Mouse (Mus musculus): ENCODE measurements around the gene Farp1. TPM values are rescaled to one million over a fixed set of nuclear protein-coding genes. Genes with fewer than 3 reads are reported as not detected.
A peak's percentile ranks its signal among the peaks of the same experiment; 100 is the strongest.

The Farp1 gene
- polyA plus RNA-seq, 1 experiment from 2014 or later = 36.8 TPM

DNA sequence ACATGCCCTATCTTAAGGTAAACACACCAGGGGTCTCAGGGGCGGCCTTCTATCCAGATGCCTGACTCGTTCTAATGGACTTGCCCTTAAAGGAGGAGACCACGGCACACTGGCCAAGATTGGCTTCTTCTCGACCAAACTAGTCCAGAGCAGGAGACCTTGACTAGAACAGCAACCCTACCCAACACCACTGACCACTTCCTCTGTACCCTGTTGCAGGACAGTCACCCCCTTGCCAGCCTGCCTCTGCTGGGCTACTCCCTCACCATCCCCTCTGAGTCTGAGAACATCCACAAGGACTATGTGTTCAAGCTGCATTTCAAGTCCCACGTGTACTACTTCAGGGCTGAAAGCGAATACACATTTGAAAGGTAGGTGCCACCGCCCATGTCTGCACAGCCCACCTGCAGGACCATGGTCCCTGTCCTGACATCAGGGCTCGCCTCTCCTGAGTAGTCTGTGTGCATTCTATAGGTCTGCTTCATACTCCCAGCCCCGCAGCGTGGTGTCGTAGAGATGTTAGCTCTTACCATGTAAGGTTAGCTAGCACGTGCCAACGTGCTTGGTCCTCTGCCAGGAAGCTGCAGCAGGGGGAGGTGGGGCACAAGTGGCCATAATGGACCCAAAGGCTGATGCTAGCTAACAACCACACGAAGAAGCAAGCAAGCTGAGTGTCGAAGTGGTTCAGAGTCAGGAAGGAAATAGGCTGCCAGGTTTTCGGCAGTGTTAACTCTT is 245.8 kb downstream of the Farp1 start:
- ATAC-seq (ENCODE audit: insufficient read depth) = no peak
- peak; percentile 43 for DNase-seq
- H3K27ac ChIP-seq (ENCODE audit: low read depth) = no peak overlapping the region
- 73% methylated on average over 16 of the region's 16 CpGs for WGBS
- no peak overlapping the region for H3K4me3 ChIP-seq (ENCODE audit: low read depth, low read length)
- H3K4me2 ChIP-seq = no peak overlapping the region
- no peaks in the 10 kb centered on the region for H3K9me3 ChIP-seq (ENCODE audit: low read depth, low read length)
- H3K36me3 ChIP-seq (ENCODE audit: insufficient read depth) = peaks cover 93% of the 10 kb centered on the region
- H3K9ac ChIP-seq = no peak overlapping the region
- H3K27me3 ChIP-seq (ENCODE audit: insufficient read depth, low read length) = no peaks in the 10 kb centered on the region
- no peak for TF ChIP-seq CTCF (IDR thresholded peaks at IDR 0.05; ENCODE audit: low read depth)
- H3K4me1 ChIP-seq (ENCODE audit: insufficient read depth) = no peaks in the 10 kb centered on the region

DNA sequence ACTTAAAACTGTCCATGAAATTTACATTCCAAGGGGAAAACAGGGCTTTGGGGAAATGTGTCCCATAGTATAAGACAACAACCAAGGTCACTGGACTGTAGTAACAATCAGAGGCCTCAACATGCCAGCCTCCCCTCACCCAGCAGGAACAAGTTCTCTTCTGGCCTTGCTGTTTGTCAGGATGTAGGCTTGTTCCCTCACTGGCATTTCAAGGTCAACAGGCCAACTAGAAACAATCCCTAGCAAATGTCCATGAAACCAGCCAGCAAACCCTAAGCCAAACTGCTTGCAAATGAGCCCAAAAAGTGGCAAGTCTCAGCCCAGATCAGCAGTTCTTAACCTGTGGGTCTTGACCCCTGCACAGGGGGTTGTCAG is 246.3 kb downstream of the Farp1 start:
- Histone ChIP-seq H3K9me3 (ENCODE audit: low read depth, low read length) (no peaks in the 10 kb centered on the region), H3K4me3 (ENCODE audit: low read depth, low read length) (no peak overlapping the region), H3K27me3 (ENCODE audit: insufficient read depth, low read length) (no peaks in the 10 kb centered on the region), H3K4me2 (no peak overlapping the region), H3K27ac (ENCODE audit: low read depth) (no peak overlapping the region), H3K4me1 (ENCODE audit: insufficient read depth) (no peaks in the 10 kb centered on the region), H3K9ac (no peak overlapping the region), H3K36me3 (ENCODE audit: insufficient read depth) (peaks cover 93% of the 10 kb centered on the region)
- ATAC-seq (ENCODE audit: insufficient read depth) = no peak
- TF ChIP-seq CTCF (IDR thresholded peaks at IDR 0.05; ENCODE audit: low read depth) = no peak
- DNase-seq = no peak

DNA sequence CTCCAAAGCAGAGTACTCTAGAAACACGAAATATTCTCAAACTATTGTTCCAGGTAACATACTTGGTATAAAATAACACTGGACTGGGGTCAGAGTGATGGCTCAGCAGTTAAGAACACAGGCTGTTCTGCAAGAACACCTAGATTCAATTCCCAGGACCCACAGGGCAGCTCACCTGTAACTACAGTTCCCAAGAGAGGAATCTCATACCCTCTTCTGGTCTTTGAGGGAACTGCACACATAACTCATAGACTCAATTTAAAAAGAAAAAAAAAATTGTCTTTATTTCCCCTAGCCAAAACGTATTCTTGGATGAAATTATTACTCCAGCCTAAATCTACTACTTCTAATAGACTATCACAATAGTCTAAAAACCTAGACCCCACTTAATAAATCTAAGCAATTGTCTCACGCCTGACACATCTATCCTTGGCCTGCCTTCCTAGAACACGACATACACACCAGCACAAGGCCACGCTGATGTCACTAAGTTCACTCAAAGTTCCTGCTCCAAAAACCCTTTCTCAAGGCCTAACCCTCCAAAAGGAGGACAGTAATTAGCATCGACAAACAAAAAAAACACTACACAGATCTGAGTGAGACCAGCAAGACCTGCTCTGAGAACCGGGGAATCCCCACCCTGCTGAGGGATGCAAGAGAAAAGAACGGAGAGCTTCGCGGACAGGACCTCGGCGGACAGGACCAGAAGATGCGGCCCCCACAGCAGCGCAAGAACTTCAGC is 250.6 kb downstream of the Farp1 start:
- DNase-seq (peak; percentile 46), ATAC-seq (ENCODE audit: insufficient read depth) (no peak)
- 92% methylated on average over 14 of the region's 14 CpGs for WGBS

DNA sequence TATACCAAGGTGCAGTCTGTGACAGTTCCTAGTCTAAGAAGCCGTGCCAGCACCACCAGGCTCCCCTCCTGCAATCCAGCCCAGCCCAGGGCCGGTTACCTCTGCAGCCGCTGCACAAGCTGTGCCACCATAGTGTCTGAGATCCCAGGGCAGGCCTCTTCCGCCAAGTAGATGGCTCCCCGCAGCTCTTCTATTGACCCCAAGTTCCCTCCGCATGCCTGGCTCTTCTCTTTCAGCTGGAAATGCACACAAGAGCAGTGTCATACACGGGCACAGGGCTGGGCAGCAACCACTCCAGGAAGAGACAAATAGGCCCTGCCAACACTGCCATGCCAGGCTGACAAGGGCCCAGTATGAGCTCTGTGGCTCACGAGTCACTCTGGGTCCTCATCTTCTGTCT is 256.9 kb downstream of the Farp1 start:
- DNase-seq = no peak
- Histone ChIP-seq H3K9ac (no peak overlapping the region), H3K27ac (ENCODE audit: low read depth) (no peak overlapping the region), H3K27me3 (ENCODE audit: insufficient read depth, low read length) (no peaks in the 10 kb centered on the region), H3K4me1 (ENCODE audit: insufficient read depth) (no peaks in the 10 kb centered on the region), H3K4me3 (ENCODE audit: low read depth, low read length) (no peak overlapping the region), H3K36me3 (ENCODE audit: insufficient read depth) (peaks cover 71% of the 10 kb centered on the region), H3K4me2 (no peak overlapping the region), H3K9me3 (ENCODE audit: low read depth, low read length) (no peaks in the 10 kb centered on the region)
- no peak for ATAC-seq (ENCODE audit: insufficient read depth)
- 92% methylated on average over 8 of the region's 8 CpGs for WGBS
- no peak for TF ChIP-seq CTCF (IDR thresholded peaks at IDR 0.05; ENCODE audit: low read depth)

More for the DNA sequence above, 250.6 kb downstream of the Farp1 start:
- Histone ChIP-seq H3K9ac (no peak overlapping the region), H3K9me3 (ENCODE audit: low read depth, low read length) (no peaks in the 10 kb centered on the region), H3K36me3 (ENCODE audit: insufficient read depth) (peaks cover 80% of the 10 kb centered on the region), H3K4me3 (ENCODE audit: low read depth, low read length) (no peak overlapping the region), H3K4me1 (ENCODE audit: insufficient read depth) (no peaks in the 10 kb centered on the region), H3K27ac (ENCODE audit: low read depth) (no peak overlapping the region), H3K27me3 (ENCODE audit: insufficient read depth, low read length) (no peaks in the 10 kb centered on the region), H3K4me2 (no peak overlapping the region)
- TF ChIP-seq CTCF (IDR thresholded peaks at IDR 0.05; ENCODE audit: low read depth) = peak; percentile 35

DNA sequence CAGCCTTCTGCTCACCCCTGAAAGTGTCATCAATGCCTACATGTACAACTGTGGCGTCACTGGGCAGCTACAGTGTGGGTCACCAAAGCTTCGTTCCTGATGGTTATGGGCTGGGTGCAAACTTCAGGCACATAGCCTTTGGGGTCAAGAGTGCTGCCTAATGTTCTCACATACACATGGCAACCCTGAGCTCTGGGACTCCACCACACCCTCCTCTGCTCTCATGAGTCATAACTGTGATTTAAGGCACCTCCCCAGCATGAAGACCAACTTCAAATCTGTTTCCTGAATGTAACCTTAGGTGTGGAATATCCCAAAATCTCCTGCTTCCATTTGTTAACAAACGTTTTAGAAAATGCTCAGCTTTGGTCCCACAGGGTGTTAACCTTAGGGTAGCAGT is 257.4 kb downstream of the Farp1 start:
- H3K4me3 ChIP-seq (ENCODE audit: low read depth, low read length) = no peak overlapping the region
- no peaks in the 10 kb centered on the region for H3K27me3 ChIP-seq (ENCODE audit: insufficient read depth, low read length)
- 89% methylated on average over 3 of the region's 3 CpGs for WGBS
- H3K4me2 ChIP-seq = no peak overlapping the region
- no peak for DNase-seq
- no peaks in the 10 kb centered on the region for H3K9me3 ChIP-seq (ENCODE audit: low read depth, low read length)
- peaks cover 69% of the 10 kb centered on the region for H3K36me3 ChIP-seq (ENCODE audit: insufficient read depth)
- no peak for ATAC-seq (ENCODE audit: insufficient read depth)
- H3K9ac ChIP-seq = no peak overlapping the region
- H3K27ac ChIP-seq (ENCODE audit: low read depth) = no peak overlapping the region
- H3K4me1 ChIP-seq (ENCODE audit: insufficient read depth) = no peaks in the 10 kb centered on the region
- TF ChIP-seq CTCF (IDR thresholded peaks at IDR 0.05; ENCODE audit: low read depth) = no peak

DNA sequence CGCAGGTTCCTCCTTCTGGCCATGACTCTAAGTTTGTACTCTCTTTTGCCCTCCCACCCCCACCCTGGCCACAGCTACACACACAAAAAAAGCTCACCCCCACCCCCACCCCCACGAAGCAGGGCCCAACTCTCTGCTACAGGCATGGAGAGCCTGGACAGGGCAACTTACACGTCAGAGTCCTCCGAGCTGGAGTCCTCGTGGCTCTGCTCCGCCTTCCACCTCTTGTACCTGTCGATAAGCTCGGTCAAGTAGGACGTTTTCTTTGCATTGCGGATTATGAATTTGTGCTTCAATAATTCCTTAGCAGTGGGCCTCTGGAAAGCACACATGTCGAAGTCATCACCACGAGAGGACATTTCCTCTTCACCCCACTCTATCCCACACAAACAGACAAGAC is 259.5 kb downstream of the Farp1 start:
- WGBS = 61% methylated on average over 12 of the region's 12 CpGs
- no peak overlapping the region for H3K9ac ChIP-seq
- no peak overlapping the region for H3K27ac ChIP-seq (ENCODE audit: low read depth)
- TF ChIP-seq CTCF (IDR thresholded peaks at IDR 0.05; ENCODE audit: low read depth) = no peak
- H3K4me2 ChIP-seq = no peak overlapping the region
- no peaks in the 10 kb centered on the region for H3K4me1 ChIP-seq (ENCODE audit: insufficient read depth)
- DNase-seq = peak; percentile 23
- peaks cover 68% of the 10 kb centered on the region for H3K36me3 ChIP-seq (ENCODE audit: insufficient read depth)
- no peak for ATAC-seq (ENCODE audit: insufficient read depth)
- H3K27me3 ChIP-seq (ENCODE audit: insufficient read depth, low read length) = no peaks in the 10 kb centered on the region
- H3K9me3 ChIP-seq (ENCODE audit: low read depth, low read length) = no peaks in the 10 kb centered on the region
- H3K4me3 ChIP-seq (ENCODE audit: low read depth, low read length) = no peak overlapping the region

DNA sequence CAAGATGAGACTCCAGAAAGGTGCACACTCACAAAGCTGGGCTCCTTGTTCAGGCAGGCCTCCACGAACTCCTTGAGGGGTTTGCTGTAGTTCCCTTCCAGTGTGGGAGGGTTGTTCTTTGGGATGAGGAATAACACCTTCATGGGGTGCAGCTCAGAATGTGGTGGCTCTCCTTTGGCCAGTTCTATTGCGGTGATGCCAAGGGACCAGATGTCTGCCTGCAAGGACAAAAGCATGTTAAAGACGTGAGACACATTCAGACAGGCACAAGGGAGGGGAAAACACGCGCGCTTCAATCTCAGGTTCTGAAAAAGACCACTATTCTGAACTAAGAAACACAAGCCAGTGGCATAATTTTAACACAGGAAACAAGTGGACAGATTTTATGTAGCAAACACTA is 262.1 kb downstream of the Farp1 start:
- Histone ChIP-seq H3K36me3 (ENCODE audit: insufficient read depth) (peaks cover 76% of the 10 kb centered on the region), H3K27ac (ENCODE audit: low read depth) (no peak overlapping the region), H3K9ac (no peak overlapping the region), H3K27me3 (ENCODE audit: insufficient read depth, low read length) (no peaks in the 10 kb centered on the region), H3K4me2 (no peak overlapping the region), H3K9me3 (ENCODE audit: low read depth, low read length) (no peaks in the 10 kb centered on the region), H3K4me1 (ENCODE audit: insufficient read depth) (no peaks in the 10 kb centered on the region), H3K4me3 (ENCODE audit: low read depth, low read length) (no peak overlapping the region)
- DNase-seq (no peak), ATAC-seq (ENCODE audit: insufficient read depth) (no peak)
- no peak for TF ChIP-seq CTCF (IDR thresholded peaks at IDR 0.05; ENCODE audit: low read depth)
- WGBS = 90% methylated on average over 6 of the region's 6 CpGs

Measured in lung, embryonic 14.5 days (tissue).